Mouse (Mus musculus) ES-CJ7 (cell line): ENCODE measurements around the gene Nt5dc2.

Experiments
- DNase-seq: peaks from one replicate; pipeline ENCODE4 v3.0.0; 2011; ENCODE audit warnings: low read depth, low spot score

Gene Nt5dc2

DNA sequence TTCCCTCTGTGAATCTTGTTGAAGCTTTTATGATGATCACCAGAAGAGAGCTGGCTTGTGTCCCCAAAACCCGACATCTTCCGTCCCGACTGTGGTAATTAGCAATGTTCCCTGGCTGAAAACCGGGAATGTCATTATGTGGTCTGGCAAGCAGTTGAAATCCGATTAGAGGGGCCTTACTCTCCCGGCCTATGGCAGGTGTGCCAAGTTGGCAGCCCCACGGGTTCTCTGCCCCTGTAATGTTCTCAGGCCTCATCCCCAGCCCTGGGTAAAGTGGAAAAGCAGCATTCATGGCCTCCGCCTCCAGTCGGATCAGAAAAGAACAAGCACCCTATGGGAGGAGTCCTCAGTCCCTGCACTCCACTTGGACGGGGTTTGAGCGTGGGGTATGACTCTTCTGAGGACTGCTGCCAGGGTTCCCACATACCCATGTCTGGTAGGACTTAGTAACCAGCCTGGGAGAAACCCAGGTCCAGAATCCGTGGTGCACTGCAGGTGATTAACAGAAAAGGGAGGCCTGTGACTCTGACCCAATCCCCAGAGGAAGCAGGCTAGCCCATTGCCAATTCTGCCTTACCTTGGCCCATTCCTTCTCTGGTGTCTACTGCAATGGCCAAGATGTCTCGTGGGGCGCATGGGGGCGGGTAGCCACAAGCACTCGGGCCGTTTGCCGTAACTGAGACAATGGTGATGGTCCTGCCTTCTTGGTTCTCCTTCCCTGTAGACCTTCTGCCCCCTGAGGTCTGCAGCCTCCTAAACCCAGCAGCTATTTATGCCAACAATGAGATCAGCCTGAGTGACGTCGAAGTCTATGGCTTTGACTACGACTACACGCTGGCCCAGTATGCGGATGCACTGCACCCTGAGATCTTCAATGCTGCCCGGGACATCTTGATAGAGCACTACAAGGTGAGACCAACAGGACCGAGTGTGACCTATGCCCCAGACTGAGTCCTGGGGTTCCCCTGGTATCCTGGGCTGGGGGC, 3.5 kb downstream of the Nt5dc2 start:
- no peak for DNase-seq

GRCm38 (mm10) chr14:31135495-31136410, 4.9 kb downstream of the Nt5dc2 start:
- no peak for DNase-seq

DNA sequence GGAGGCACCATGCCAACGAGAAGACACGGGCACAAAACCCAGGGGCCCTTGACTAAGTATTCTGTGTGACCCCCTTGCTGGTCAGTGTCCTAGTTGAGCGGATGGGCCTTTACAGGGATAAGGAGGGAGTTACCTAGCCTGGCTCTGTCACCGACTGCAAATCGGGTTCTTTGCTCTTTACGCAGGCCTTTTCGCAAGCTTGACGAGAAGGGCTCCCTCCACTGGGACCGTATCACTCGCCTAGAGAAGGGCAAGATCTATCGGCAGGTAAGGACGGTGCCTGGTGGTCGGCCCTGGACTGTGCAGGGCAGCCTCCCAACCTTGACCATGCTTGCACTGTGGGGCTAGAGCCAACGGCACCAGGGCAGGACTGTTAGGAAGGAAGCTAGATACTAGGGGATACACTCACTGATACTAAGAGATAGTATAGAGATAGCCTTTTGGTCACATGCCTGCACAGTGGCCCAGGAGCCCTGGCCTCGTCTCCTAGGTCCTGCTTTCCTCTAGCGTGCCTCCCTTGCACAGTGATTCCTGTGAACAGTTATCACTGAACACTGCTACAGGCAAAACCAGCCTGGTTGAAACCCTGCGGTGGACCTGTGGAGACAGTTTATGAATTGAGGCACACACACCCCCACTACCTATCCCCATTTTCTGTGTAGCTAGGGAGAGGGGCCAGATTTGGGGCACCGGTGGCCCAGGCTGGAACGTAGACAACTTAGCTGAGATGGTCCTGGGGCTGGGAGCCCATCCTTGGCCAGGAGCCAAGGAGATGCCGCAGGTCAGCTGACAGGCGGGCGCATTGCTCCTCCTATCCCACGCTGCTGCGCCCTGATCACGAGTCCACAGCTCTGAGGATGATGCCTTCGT, 5.8 kb downstream of the Nt5dc2 start:
- no peak for DNase-seq

- DNase-seq = no peak
Observed at GRCm38 (mm10) chr14:31137281-31137595, 6.4 kb downstream of the Nt5dc2 start.

DNA sequence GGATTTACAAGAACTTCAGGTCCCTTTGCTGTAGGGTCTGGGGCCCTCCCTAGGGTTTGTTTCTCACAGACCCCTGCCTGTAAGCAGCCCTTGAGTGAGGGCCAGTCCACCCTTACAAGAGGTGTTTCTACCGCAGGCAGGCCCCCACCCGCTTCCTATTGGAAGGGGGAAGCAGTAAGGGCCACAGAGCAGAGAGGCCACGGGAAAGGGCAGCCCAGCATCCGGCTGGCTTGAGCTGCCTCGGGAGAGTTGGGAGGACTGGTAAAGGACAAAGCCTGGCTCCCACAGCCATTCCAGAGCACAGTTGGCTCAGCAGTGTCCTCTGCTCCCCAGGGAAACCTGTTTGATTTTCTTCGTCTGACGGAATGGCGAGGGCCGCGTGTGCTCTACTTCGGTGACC, 6.9 kb downstream of the Nt5dc2 start:
- no peak for DNase-seq

- peak; percentile 82 for DNase-seq
Observed at GRCm38 (mm10) chr14:31138219-31138896, 7.5 kb downstream of the Nt5dc2 start.

DNA sequence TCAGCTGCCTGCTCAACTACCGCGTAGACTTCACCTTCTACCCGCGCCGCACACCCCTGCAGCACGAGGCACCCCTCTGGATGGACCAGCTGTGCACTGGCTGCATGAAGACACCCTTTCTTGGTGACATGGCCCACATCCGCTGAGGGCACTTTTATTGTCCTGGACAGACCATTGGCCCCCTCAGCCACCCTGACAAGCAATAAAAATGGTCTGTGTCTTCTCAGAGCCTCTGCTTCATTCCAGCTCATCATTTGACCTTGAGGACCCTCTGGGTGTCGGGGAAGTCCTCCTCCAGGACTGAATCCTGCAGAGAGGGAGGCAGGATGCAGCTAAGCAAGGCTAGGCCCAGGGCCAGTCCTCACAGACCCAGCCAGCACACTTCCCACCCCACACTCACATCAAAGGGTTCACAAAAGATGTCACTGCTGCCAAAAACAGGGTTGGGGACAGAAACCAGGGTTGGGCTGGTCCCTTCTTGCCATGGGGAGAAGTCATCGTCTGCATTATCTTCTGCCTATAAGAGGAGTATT, 8.1 kb downstream of the Nt5dc2 start:
- DNase-seq = no peak

GRCm38 (mm10) chr14:31139666-31140065, 8.8 kb downstream of the Nt5dc2 start:
- no peak for DNase-seq

DNA sequence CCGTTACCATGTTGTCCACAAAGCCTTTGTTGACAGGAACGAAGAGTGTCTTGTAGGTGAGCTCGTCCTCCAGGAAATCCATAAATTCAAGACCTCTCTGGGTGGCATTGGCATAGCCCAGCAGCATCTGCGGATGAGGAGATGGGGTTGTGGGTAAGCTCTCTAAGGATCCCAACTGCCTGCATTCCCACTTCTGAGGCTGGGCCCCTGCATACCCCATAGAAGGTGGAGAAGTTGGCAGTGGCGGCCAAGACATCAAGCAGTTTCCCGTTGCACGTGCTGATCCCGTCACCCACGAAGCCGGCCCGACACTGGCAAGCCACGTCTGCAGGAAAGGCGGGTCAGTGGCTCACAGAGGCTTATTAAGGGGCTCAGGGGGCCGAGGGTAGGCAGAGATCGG, 9.3 kb downstream of the Nt5dc2 start:
- DNase-seq = no peak

- no peak for DNase-seq
Observed at GRCm38 (mm10) chr14:31141011-31141410, 10.2 kb downstream of the Nt5dc2 start.

GRCm38 (mm10) chr14:31145694-31146093, 14.8 kb downstream of the Nt5dc2 start:
- DNase-seq = no peak

- DNase-seq = no peak
Observed at GRCm38 (mm10) chr14:31160196-31161150, 29.6 kb downstream of the Nt5dc2 start.

GRCm38 (mm10) chr14:31161191-31161590, 30.3 kb downstream of the Nt5dc2 start:
- DNase-seq = no peak

GRCm38 (mm10) chr14:31161638-31162037, 30.8 kb downstream of the Nt5dc2 start:
- no peak for DNase-seq

- no peak for DNase-seq
Observed at GRCm38 (mm10) chr14:31164067-31164466, 33.2 kb downstream of the Nt5dc2 start.

GRCm38 (mm10) chr14:31165010-31165409, 34.2 kb downstream of the Nt5dc2 start:
- DNase-seq = no peak

- no peak for DNase-seq
Observed at GRCm38 (mm10) chr14:31165458-31165857, 34.6 kb downstream of the Nt5dc2 start.

GRCm38 (mm10) chr14:31165991-31166630, 35.3 kb downstream of the Nt5dc2 start:
- no peak for DNase-seq

DNA sequence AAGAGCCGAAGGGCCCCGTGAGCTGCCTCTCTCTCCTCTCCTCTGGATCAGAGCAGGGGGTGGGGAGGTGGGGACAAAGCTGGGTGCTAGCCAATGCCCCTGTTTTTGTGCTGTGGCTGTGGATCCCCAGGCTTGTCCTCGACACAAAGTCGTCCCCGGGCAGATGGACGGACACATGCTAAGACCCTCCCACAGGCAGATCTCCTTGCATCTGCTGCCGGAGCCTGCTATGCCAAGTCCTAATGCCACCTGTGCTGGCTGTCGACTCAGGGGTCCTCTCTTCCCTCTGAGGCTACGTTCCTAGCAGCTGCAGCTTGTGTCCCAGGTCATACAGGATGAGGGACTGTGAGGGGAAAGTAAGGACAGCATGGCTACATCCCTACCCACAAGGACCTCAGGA, 36.0 kb downstream of the Nt5dc2 start:
- DNase-seq = no peak
